Mouse (Mus musculus) liver, embryonic 14.5 days (tissue): ENCODE measurements at regions not wholly inside any gene's neighbourhood (a gene's known extent, or its start where the extent isn't known, plus 50 kb on each side); places are given as distances from the start of the nearest gene placed in this dataset.

Experiments
- ATAC-seq: fragments of 200-750 bp; cut with Nextera tagmentation; 2 replicates; pipeline ENCODE4 v1.8.0; 2017; ENCODE audit warnings: moderate number of reproducible peaks, mild to moderate bottlenecking, moderate library complexity; ENCODE audit not compliant: insufficient read depth
- DNase-seq, 3 experiments: peaks; one replicate each; pipeline ENCODE4 v3.0.0-alpha.2; 2012 to 2013; ENCODE audit warnings: low read depth in 3 of 3, low spot score in 3 of 3
- H3K27ac ChIP-seq: fragments of 300-500 bp; sonication (generic); 2 replicates; pipeline ENCODE4 v1.5.1; 2014; ENCODE audit warnings: moderate library complexity, mild to moderate bottlenecking, control low read depth, inconsistent platforms
- H3K27me3 ChIP-seq: fragments of 300-500 bp; sonication (generic); 2 replicates; pipeline ENCODE4 v1.6.1; 2014; ENCODE audit warnings: mild to moderate bottlenecking, low read length, moderate library complexity; ENCODE audit not compliant: control insufficient read depth, insufficient read depth
- H3K36me3 ChIP-seq: fragments of 300-500 bp; sonication (generic); replicated peaks from 2 replicates; pipeline ENCODE4 v1.6.1; 2014; ENCODE audit warnings: low read depth; ENCODE audit not compliant: control insufficient read depth, insufficient read depth
- H3K4me1 ChIP-seq, 2 experiments: fragments of 200-500 bp in 1 of 2; fragments of 300-500 bp in 1 of 2; sonication (generic) in 1 of 2; replicated peaks; 2 replicates each; pipeline ENCODE4 v1.6.1; 2012 to 2014; ENCODE audit warnings: antibody characterized with exemption in 1 of 2, inconsistent platforms in 1 of 2, low read length in 1 of 2; ENCODE audit not compliant: control insufficient read depth in 2 of 2, insufficient read depth in 2 of 2
- H3K4me2 ChIP-seq: fragments of 300-500 bp; sonication (generic); 2 replicates; pipeline ENCODE4 v1.6.1; 2014; ENCODE audit warnings: low read depth, mild to moderate bottlenecking, control low read depth, moderate library complexity
- H3K4me3 ChIP-seq, 2 experiments: fragments of 200-500 bp in 1 of 2; fragments of 300-500 bp in 1 of 2; sonication (generic) in 1 of 2; 2 replicates each; pipeline ENCODE4 v1.5.1; 2012 to 2014; ENCODE audit warnings: low read depth in 2 of 2, low read length in 2 of 2, mild to moderate bottlenecking in 2 of 2, control low read depth in 1 of 2, inconsistent platforms in 1 of 2, moderate library complexity in 1 of 2; ENCODE audit not compliant: insufficient read depth in 1 of 2
- H3K9ac ChIP-seq: fragments of 300-500 bp; sonication (generic); replicated peaks from 2 replicates; pipeline ENCODE4 v1.6.1; 2014; ENCODE audit warnings: mild to moderate bottlenecking, control low read depth, moderate library complexity
- H3K9me3 ChIP-seq: fragments of 300-500 bp; sonication (generic); 2 replicates; pipeline ENCODE4 v1.6.1; 2016; ENCODE audit warnings: low read length, mixed read lengths; ENCODE audit not compliant: control insufficient read depth
- CTCF ChIP-seq: IDR thresholded peaks from 2 replicates; pipeline ENCODE4 v1.5.1; 2016; ENCODE audit warnings: antibody characterized with exemption, low read depth, control low read depth
- EP300 ChIP-seq: IDR thresholded peaks from 2 replicates; pipeline ENCODE4 v1.6.1; 2016; ENCODE audit warnings: antibody characterized with exemption, low read depth
- WGBS: fragments of 180-500 bp; shearing (Covaris S2); extraction: QIAGEN DNeasy Blood & Tissue Kit; methylation state at CpG from one replicate; pipeline ENCODE4 v1.1.7; 2014; ENCODE audit not compliant: insufficient replicate concordance; 5-methylcytosine and 5-hydroxymethylcytosine counted together

DNA sequence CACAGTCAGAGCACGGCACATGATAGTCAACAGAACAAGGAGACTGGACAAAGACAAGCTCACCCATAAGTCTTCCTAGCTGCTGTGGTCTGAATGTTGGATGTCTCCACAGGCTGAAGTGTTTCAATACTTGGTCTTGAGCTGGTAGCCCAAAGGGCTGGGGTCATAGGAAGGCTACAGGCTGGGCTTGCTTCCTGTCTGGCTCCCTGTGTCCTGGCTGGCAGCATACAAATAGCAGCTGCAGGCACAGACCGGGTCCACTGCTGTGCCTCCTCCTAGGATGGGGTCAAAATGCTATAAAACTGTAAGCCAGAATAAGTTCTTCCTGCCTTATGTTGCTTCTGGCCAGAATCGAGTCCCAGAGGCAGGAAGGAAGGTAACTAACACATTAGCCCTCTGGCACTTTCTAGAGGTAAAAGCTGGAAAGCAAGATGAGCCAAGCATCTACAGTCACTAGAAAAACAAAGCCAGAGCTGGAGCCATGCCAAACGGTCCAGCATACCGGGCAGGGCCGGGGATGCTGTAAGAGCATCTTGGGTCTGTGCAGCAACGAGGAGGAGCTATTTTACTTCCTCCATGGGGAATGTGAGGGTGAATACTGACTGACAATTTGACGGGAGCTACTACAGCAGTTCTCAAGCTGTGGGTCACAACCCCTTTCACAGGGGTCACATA, 93.2 kb upstream of the Prok2 start:
- DNase-seq (no peak), ATAC-seq (no peak)
- Histone ChIP-seq H3K36me3 (no peaks in the 10 kb centered on the region), H3K9me3 (no peaks in the 10 kb centered on the region), H3K9ac (no peak overlapping the region), H3K4me2 (no peak overlapping the region), H3K27ac (no peak overlapping the region), H3K4me3 (no peak overlapping the region), H3K27me3 (no peaks in the 10 kb centered on the region), H3K4me1 (no peaks in the 10 kb centered on the region)
- WGBS: 33% methylated on average over 8 of the region's 8 CpGs
- no peak for TF ChIP-seq CTCF
- TF ChIP-seq EP300: no peak

DNA sequence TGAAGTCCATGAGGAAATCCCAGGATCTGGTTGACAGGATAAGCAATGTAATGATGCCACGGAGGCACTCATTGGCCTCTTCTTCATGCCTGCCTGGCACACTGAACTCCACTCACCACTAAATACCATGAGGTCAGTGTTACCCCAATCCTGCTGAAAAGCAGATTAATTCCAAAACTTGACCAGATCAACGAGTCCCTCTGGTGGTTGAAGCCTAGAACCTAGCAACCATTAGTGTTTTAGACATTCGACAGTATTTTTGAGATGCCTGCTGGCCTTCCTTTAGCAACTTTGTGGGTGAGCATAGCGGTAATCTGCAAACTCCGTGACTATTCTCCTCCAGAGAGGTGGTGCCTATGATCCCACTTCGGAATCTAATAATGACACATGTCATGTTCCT, 92.3 kb upstream of the Prok2 start:
- no peaks in the 10 kb centered on the region for H3K4me1 ChIP-seq
- 66% methylated on average over 6 of the region's 6 CpGs for WGBS

DNA sequence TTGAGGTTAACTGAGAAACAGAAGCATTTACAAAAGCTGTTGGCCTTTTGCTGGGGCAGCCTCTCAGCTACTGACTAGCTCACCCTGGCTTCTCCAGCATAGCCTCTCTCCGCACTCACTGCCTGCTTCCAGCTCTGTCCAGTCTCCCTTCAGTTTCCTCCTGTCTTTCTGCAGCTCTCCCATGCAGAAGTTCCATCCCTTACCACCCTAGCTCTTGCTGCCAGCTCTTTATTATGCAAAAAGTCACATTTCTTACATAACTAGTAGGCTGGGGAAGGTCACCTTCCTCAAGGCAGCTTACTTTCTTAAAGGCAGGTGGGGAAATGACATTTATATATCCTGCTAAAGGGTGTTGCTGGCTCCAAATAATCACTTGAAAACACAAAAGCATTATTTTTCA, 91.1 kb upstream of the Prok2 start:
- no peak overlapping the region for H3K4me2 ChIP-seq
- no peak overlapping the region for H3K9ac ChIP-seq
- TF ChIP-seq EP300 (no peak), CTCF (no peak)
- DNase-seq (no peak), ATAC-seq (no peak)
- no peak overlapping the region for H3K4me3 ChIP-seq
- H3K27me3 ChIP-seq: no peaks in the 10 kb centered on the region
- WGBS: 63% methylated on average over 1 of the region's 1 CpGs
- no peak overlapping the region for H3K27ac ChIP-seq
- H3K9me3 ChIP-seq: no peaks in the 10 kb centered on the region
- H3K36me3 ChIP-seq: no peaks in the 10 kb centered on the region
- no peaks in the 10 kb centered on the region for H3K4me1 ChIP-seq

More for the DNA sequence above, 92.3 kb upstream of the Prok2 start:
- Histone ChIP-seq H3K9ac (no peak overlapping the region), H3K36me3 (no peaks in the 10 kb centered on the region), H3K27me3 (no peaks in the 10 kb centered on the region), H3K9me3 (no peaks in the 10 kb centered on the region), H3K27ac (no peak overlapping the region), H3K4me2 (no peak overlapping the region), H3K4me3 (no peak overlapping the region)
- TF ChIP-seq EP300 (no peak), CTCF (no peak)
- DNase-seq (no peak), ATAC-seq (no peak)

DNA sequence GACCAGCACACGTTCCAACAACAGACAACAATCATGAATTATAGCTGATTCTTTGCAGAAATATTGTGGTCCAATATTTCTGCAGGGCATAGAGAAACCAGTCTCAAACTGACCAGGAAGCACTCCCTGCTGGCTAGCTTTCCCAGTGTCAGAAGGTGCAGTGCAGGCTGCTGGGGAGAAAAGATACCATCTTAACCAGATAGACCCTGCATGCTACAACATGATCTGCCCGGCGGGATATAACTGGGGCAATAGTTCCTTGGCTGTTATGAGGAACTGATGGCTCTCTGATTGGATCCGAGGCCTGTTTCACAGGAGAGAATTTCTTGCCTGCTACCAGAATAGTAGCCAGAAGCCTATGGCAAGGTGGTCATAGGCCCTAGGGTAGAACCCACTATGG, 86.9 kb upstream of the Prok2 start:
- Histone ChIP-seq H3K27me3 (no peaks in the 10 kb centered on the region), H3K4me2 (no peak overlapping the region), H3K9me3 (no peaks in the 10 kb centered on the region), H3K9ac (no peak overlapping the region), H3K4me3 (no peak overlapping the region), H3K36me3 (no peaks in the 10 kb centered on the region), H3K4me1 (no peaks in the 10 kb centered on the region), H3K27ac (no peak overlapping the region)
- TF ChIP-seq EP300: no peak
- TF ChIP-seq CTCF: no peak
- ATAC-seq: no peak
- 55% methylated on average over 4 of the region's 4 CpGs for WGBS
- DNase-seq: no peak

DNA sequence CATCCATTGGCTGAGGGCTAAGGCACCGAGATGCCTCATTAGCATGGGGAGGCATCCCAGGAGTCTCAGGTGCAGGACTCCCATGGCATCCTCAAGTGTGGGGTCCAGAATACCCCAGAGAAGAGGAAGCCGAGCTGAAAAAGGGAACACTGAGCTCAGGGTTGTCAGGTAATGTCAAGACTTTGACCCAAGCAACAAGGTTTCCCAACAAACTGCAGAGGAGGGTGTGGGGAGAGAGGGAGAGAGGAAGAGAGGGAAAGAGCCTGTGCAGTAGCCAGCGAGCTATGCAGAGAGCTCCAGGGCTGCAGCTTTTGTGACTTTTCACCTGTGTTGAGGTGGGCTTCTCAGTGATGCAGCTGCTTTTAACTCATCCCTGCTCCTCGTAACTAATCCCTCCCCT, 85.7 kb upstream of the Prok2 start:
- no peaks in the 10 kb centered on the region for H3K36me3 ChIP-seq
- no peaks in the 10 kb centered on the region for H3K4me1 ChIP-seq
- no peaks in the 10 kb centered on the region for H3K9me3 ChIP-seq
- no peak overlapping the region for H3K4me2 ChIP-seq
- H3K9ac ChIP-seq: no peak overlapping the region
- no peak overlapping the region for H3K27ac ChIP-seq
- WGBS: 48% methylated on average over 4 of the region's 4 CpGs
- no peaks in the 10 kb centered on the region for H3K27me3 ChIP-seq
- no peak overlapping the region for H3K4me3 ChIP-seq
- no peak for ATAC-seq
- TF ChIP-seq EP300: no peak
- no peak for TF ChIP-seq CTCF
- no peak for DNase-seq
